Mouse (Mus musculus) large intestine, adult 2 months (tissue): ENCODE measurements around the gene C130050O18Rik. TPM values are rescaled to one million over a fixed set of nuclear protein-coding genes. Genes with fewer than 3 reads are reported as not detected.
A peak's percentile ranks its signal among the peaks of the same experiment; 100 is the strongest.
"Not testable (repeated sequence)": the region's sequence is repeated elsewhere in the genome, so short reads cannot be mapped to it uniquely, and the experiment has no call there.

Source experiments
- DNase-seq: peaks from one replicate; pipeline ENCODE4 v3.0.0-alpha.2; 2012; ENCODE audit warnings: low read depth, low spot score
- WGBS: fragments of 180-500 bp; shearing (Covaris S2); methylation state at CpG from one replicate; pipeline ENCODE4 v1.1.7; 2018; 5-methylcytosine and 5-hydroxymethylcytosine counted together
- polyA plus RNA-seq: library from polyadenylated mRNA; depleted of rRNA; stranded (reverse); fragments of >200 nt; gene quantifications from 2 replicates; pipeline ENCODE4 v1.2.3, GENCODE M21; 2012

C130050O18Rik gene
- polyA plus RNA-seq, 1 experiment: 2.9 TPM

DNA sequence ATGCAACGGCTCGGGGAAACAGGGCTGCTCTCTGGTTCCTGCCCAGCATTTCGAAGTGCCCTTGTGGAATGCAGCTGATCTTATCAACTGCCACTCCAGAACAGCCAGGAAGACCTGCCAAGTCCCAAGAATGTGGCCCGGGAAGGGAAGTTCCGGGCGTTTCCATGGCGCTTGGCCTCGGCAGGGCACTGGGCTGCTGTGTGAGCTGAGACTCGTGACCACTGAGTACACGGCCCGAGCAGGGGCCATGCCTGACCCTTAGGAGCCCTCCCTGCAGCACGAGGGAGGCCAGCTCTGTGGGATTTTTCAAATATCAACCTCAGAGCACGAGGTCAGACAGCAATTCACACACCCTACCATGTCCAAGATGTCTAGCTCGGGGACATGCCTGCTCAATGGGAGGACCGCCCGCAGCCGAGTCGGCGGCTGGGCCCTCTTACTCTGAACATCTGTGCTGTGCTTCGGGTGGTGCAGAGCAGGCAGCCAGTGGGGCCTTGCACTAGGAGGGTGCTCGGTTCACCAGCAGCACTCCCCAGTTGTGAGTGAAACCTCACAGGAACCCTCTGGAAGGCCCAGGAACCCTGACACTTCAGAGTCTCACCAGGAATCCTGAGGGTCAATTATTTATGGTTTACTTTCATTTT, 26.0 kb upstream of the C130050O18Rik start:
- DNase-seq: no peak
- 23% methylated on average over 21 of the region's 21 CpGs for WGBS

DNA sequence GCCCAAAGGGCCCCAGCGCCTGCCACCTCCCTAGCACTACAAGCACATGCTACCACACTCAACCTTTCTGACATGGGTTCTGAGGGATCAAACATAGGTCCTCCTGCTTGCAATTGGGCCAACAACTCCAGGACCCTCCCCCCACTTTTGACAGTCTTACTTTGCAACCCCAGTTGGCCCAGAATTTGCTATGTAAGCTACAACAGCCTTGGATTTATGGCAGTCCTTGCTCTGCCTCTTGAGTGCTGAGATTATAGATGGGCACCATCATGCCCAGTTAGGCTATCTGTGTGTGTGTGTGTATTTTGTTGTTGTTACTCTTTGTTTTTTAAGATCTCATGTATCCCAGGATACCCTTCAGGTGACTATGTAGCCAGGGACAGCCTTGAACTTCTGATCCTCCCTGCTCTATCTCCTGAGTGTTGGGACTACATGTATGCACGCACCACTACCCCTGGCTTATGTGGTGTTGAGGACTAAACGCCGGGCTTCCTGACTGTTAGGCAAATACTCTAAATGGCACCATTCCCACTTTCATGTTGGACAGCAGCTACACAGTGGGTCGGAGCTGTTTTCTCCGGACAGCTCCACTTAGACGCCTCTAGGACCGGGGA, 25.2 kb upstream of the C130050O18Rik start:
- 13% methylated on average over 8 of the region's 8 CpGs for WGBS
- no peak for DNase-seq

DNA sequence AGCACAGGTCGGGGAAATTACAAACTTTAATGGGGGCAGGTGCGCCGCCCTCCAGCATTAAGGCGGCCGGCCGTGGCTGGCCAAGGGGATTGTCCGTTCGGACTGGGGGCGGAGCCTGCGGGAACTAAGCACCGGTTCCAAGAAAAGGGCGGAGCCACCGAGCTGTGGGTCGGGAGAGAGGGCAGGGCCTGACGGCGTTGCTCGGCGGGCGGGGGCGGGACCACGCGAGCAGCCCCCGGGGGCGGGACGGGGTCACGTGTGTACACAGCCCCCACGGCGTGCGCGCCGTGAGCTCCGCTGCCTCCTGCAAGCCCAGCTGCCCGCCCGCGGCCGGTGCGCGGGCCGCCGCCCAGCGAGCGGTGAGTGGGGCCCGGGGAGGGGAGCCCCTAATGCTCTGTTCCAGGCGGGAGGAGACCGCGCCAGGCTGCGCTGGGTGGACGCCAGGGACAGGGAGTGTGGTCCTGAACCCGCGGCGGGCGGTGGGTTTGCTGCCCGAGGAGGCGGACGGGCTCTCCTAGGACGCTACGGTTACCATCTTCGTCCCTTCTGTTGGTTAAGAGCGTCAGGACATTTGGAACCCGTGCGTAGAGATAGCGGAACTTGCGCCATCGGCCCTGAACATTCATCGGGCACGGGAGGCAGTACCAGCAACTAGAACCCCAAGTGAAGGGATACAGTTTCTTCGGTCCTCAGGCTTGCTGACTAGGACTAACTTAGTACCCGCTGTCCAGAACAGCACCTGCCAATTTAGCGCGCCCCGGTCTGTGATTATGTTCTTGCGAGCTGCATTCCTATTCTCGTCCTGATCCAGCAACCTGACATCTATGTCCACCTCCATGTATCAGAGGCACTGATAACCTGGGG, 24.5 kb upstream of the C130050O18Rik start:
- peak; percentile 76 for DNase-seq
- WGBS: 3% methylated on average over 73 of the region's 73 CpGs

DNA sequence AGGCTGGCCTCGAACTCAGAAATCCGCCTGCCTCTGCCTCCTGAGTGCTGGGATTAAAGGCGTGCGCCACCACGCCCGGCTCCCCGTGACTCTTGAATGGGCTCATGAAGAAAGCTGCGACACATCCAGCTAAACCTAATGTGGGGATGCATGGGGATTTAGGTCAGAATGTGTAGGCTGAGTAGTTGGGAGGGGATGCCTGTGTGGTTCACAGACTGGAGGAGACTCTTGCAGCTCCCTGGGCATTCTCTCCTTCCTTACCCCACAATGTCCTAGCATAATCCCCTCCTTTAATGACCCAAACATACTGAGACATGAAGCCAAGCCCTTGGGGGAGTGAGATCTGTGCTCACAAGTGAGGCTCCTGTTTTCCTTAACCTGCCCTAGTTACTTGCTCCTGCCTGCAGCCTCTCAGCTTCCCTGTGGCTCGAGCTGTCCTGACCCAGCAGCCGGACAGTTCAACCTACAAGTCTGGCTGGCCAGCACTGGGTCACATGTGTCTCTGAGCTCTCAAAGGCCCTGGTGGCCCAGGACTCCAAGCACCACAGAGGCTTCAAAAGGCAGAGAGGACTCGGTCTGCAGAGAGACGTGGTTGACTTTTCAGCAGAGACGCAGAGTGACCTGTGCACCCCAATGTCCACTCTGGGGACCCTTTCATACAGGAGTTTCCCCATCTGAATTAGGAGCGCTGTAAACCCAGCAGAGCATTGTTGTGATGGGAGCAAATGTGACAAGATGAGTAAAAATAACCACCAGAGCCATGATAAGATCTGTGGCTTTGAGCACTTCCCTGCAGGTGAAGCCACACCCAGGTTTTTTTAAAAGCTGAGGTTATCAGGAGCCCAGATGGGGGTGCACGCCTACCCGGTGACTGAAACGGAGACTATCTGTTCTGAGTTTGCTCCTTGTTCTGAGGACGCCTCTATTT, 23.2 kb upstream of the C130050O18Rik start:
- no peak for DNase-seq
- 63% methylated on average over 18 of the region's 18 CpGs for whole genome bisulfite sequencing

- no peak for DNase-seq
- WGBS: 64% methylated on average over 8 of the region's 8 CpGs
Measured at GRCm38 (mm10) chr5:139382760-139383159, 22.3 kb upstream of the C130050O18Rik start.

DNA sequence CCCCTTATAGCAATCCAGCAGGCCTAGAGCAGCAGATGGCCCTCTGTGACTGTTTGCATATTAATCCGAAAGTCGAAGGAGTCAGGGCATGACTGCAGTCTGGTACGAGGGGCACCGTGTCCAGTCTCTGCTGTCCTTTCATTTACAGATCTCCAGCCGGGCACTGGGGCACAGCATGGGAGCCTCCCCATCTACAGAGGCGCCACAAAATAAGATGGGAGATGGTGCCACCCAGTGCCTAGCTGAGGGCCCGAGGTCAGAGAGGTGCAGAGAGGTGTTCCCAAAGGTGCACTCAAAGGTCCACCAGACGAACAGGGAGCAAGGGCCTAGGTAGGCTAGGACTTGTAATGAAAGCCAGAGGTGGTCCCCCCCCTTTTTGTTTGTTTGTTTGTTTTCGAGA, 21.8 kb upstream of the C130050O18Rik start:
- DNase-seq: no peak
- 86% methylated on average over 9 of the region's 9 CpGs for WGBS

- whole genome bisulfite sequencing: 31% methylated on average over 10 of the region's 10 CpGs
- DNase-seq: no peak
Measured at GRCm38 (mm10) chr5:139384531-139384930, 20.5 kb upstream of the C130050O18Rik start.

DNA sequence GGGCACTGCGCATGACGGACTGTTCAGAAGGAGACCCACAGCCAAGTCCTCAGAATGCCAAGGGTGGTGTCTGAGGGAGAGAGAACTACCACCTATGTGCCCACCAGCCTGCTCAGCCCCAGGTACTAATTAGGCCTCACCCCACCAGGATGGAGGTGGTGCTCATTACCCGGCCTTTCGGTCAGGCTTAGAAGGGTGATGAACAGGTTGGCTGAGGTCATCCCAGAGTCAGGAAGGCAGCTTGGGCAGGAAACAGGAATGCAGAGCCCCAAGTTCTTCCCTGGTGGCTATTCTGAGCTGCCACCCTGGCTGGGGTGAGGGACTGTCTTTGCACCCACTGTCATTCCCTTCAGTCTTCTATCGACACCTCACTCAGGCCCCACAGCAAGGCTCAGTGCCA, 19.0 kb upstream of the C130050O18Rik start:
- 98% methylated on average over 5 of the region's 5 CpGs for WGBS
- no peak for DNase-seq

DNA sequence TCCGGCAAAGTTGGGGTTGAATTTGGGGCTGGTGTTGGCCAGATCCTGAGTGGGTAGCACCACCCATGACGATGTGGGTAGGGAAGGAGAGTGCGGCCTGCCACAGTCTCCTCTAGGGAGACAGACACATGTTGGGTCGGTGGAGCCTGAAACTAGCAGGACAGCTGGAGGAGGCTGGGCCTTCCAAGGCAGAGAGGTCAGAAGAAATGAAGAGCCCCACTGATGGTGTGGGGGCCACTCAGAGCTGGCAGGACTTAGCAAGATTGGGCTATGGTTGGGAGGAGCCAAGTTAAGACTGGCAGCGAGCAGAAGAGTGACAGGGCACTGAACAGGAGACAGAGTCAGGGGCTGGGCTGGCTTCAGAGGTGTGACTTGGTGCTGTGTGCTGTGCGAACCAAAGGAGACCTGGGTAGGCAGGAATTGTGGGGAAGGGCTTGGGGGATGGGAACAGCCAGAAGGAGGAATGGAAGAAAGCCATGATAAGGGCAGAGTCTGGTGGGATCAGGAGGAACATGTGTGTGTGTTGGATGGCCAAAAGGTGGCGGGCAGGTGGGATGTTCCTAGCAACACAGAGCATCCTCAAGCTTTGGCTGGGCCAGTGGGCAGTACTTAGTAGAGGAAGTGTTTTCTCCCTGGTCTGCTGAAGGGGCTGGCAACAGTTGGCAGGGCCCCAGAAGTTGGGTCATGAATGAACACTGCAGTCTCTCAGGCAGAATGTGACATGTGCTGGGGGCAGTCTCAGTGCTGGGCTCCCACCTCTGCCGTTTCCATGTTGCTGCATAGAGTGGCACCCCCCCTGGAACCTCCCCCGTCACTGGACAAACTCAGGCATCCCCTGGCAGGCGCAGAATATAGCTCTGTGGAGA, 17.5 kb upstream of the C130050O18Rik start:
- 84% methylated on average over 10 of the region's 10 CpGs for WGBS
- no peak for DNase-seq

- WGBS: 59% methylated on average over 4 of the region's 4 CpGs
- no peak for DNase-seq
Measured at GRCm38 (mm10) chr5:139388195-139388570, 16.9 kb upstream of the C130050O18Rik start.

DNA sequence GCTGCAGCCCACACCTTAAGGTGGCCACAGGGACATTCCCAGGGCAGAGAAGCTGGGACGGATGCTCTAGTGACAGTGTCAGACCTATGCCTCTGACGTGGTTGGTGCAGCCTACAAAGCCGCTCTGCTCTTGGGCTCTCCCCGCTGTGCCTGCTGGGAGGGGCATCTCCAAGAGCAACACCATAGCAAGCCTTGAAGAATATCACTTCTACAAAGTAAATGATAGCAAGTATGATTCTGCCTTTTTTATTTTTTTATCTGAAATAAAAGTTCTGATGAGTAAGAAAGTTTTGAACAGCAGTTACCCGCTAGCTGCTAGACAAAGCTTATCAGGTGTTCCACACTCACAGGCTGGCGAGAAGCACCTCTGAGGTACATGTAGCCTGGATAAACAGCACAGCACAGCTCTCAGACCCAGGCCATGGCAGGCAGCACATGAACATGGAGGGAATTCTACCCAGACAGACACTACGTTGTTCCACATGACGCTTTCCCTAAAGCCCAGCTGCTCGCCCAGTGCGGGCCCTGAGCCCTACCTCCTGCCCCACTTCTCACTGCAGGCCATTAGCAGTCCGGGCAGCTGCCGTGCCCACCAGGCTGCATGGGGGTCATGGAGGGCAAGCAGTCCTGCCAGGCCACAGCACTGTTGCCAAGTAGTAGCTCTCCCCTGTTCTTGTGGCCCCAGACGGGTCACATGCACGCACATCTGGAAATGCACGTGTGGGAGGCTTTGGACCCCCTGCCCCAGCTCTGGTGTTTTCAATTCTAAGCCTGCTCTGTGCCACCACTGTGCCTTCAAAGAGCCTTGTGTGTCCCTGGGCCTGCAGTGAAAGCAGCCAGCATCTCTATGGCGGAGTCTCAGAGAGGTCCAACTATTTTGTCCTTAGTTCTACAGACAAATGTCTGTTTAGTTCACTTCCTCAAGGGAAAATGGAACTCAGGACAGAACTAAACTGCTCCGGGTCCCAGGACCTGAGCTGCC, 16.1 kb upstream of the C130050O18Rik start:
- 73% methylated on average over 17 of the region's 17 CpGs for WGBS
- DNase-seq: no peak

GRCm38 (mm10) chr5:139389676-139390061, 15.4 kb upstream of the C130050O18Rik start:
- no peak for DNase-seq
- 5% methylated on average over 6 of the region's 6 CpGs for WGBS

- not testable (repeated sequence) for DNase-seq
- 86% methylated on average over 5 of the region's 5 CpGs for WGBS
Measured at GRCm38 (mm10) chr5:139390324-139391119, 14.6 kb upstream of the C130050O18Rik start.

GRCm38 (mm10) chr5:139391309-139391990, 13.6 kb upstream of the C130050O18Rik start:
- 85% methylated on average over 11 of the region's 11 CpGs for WGBS
- DNase-seq: no peak

GRCm38 (mm10) chr5:139392219-139393196, 12.6 kb upstream of the C130050O18Rik start:
- no peak for DNase-seq
- WGBS: 92% methylated on average over 37 of the region's 37 CpGs
